Mouse (Mus musculus) bone marrow macrophage, adult 2 months (primary cell): Measurements from ENCODE around the gene Krt88.

ENCODE experiments used
- CTCF ChIP-seq: IDR thresholded peaks from 2 replicates; pipeline ENCODE4 v1.5.1; 2012; ENCODE audit warnings: low read depth, mild to moderate bottlenecking, low read length, moderate library complexity
- POLR2A ChIP-seq: IDR thresholded peaks from 2 replicates; pipeline ENCODE4 v1.6.1; 2012; ENCODE audit warnings: mild to moderate bottlenecking, low read depth, low read length, borderline replicate concordance

DNA sequence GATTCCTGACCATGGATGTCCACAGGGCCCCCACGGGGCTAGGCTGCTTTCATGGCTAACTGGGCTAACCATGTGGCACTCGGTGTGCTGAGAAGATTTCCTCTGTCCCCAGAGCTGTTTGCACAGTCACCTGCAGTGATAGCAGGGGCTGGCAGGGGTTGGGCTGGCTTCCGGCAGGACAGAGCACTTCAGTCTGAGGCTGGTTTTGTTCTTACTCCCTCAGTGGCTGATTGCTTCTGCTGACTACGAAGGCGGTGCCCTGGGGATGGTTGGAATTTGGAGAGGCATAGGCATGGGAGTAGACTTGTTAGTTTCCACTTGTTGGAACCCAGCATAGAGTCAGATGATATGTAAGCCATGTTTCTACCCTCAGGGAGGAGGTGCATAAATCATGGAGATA lies 22.6 kb upstream of the Krt88 start:
- TF ChIP-seq CTCF = no peak
- no peak for TF ChIP-seq POLR2A
